31 mouse cellular contexts compared by ENCODE assay signal in the genomic region with DNA sequence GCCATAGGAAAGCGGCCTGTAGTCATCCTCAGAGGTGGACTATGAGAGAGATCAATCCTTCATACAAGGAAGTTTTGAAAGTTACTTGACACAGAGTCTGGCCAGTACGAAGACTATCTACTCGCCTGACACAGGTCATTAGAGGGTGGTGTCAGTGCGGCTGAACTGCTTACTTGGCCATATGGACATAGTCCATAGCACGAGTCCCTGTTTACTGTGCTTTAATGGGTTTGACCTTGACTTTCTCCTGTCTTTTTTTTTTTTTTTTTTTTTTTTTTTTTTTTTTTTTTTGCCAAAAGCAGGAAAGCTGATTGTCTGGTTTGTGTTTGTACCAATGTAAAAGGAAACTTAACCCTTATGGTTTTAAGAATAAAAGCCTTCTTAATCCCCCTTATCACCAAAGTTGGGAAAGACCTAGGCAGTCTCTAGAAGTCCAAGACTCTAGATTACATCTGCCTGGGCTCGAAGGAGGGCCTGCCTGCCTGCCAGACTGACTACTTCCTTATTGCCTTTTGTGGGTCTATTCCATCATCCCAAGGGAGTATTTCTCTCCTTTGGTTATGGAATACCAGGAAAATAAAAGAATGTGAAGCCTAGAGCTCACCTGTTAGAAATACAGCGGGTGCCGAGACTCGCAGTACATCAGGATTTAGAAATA. TPM values are rescaled to one million over a fixed set of nuclear protein-coding genes. Genes with fewer than 3 reads are reported as not detected.
DNase-seq lines count a peak whose midpoint lies in the region; ATAC-seq and TF ChIP-seq lines count a peak whose summit lies in the region.
"Had no signal": no experiment of that assay in that cellular context is flagged by ENCODE, and none has a peak within 500 bp of the region (broad histone marks: within the 10 kb centered on the region; RNA-seq: fewer than 3 reads in every experiment).

No protein-coding gene starts in this region.

- H3K4me2 ChIP-seq in liver, postnatal 0 days (ENCODE audit: low read depth, low read length), result no peak overlapping the region
- H3K4me2 ChIP-seq in liver, embryonic 11.5 days, result no peak overlapping the region
- no peak overlapping the region for H3K4me2 ChIP-seq in intestine, embryonic 16.5 days (ENCODE audit: low read depth, low read length)
- H3K4me2 ChIP-seq in stomach, postnatal 0 days (replicated peaks; ENCODE audit: low read depth), result no peak overlapping the region
- H3K4me2 ChIP-seq in hindbrain, embryonic 11.5 days (replicated peaks; ENCODE audit: low read depth, low read length), result no peak overlapping the region
- no peak overlapping the region for H3K4me2 ChIP-seq in hindbrain, postnatal 0 days (ENCODE audit: low read depth, low read length)
- H3K4me2 ChIP-seq: embryonic facial prominence, embryonic 12.5 days; embryonic facial prominence, embryonic 15.5 days; heart, embryonic 13.5 days; hindbrain, embryonic 12.5 days had no signal

- 66% methylated on average over 9 of the region's 9 CpGs for WGBS in liver, postnatal 0 days (ENCODE audit: insufficient replicate concordance)
- 74% methylated on average over 9 of the region's 9 CpGs for WGBS in liver, embryonic 11.5 days
- WGBS in intestine, embryonic 16.5 days, result 57% methylated on average over 9 of the region's 9 CpGs
- 63% methylated on average over 9 of the region's 9 CpGs for WGBS in stomach, postnatal 0 days
- 91% methylated on average over 9 of the region's 9 CpGs for WGBS in hindbrain, embryonic 11.5 days
- 94% methylated on average over 9 of the region's 9 CpGs for WGBS in hindbrain, postnatal 0 days

- no peak for ATAC-seq in liver, postnatal 0 days
- ATAC-seq in liver, embryonic 11.5 days (replicated peaks; ENCODE audit: low FRiP score), result no peak
- ATAC-seq in intestine, embryonic 16.5 days, result peak; percentile 69
- peak; percentile 55; the same call in 1 of the 2 replicates for ATAC-seq in stomach, postnatal 0 days (ENCODE audit: low FRiP score, low TSS enrichment)
- no peak for ATAC-seq in hindbrain, embryonic 11.5 days (ENCODE audit: low FRiP score)
- ATAC-seq in hindbrain, postnatal 0 days, result no peak
- ATAC-seq: CD4-positive, CD25-positive, alpha-beta regulatory T cell, adult 4 months; forebrain, embryonic 14.5 days; hindbrain, embryonic 16.5 days; inflammation-experienced regulatory T-cells, adult 6 months; Patski had no signal

- in situ Hi-C loops in ES-E14 (cut with MboI; ENCODE audit: low sequenced_read_pairs in 2 of 2, unreplicated experiment in 2 of 2), result no loop called here

- TF ChIP-seq EP300 in liver, postnatal 0 days (IDR thresholded peaks at IDR 0.05; ENCODE audit: low read depth), result no peak
- no peak for TF ChIP-seq EP300 in stomach, postnatal 0 days (optimal IDR thresholded peaks at IDR 0.05)

- no peak overlapping the region for H3K9ac ChIP-seq in liver, postnatal 0 days (replicated peaks)
- no peak overlapping the region for H3K9ac ChIP-seq in liver, embryonic 11.5 days (ENCODE audit: low read depth, low read length)
- H3K9ac ChIP-seq in ES-E14 (ENCODE audit: insufficient read depth, low read depth, low read length, poor library complexity, severe bottlenecking), result no peak overlapping the region
- H3K9ac ChIP-seq in intestine, embryonic 16.5 days (ENCODE audit: low read depth, low read length), result no peak overlapping the region
- no peak overlapping the region for H3K9ac ChIP-seq in stomach, postnatal 0 days (ENCODE audit: low read length)
- no peak overlapping the region for H3K9ac ChIP-seq in hindbrain, embryonic 11.5 days (ENCODE audit: low read depth, low read length)
- H3K9ac ChIP-seq in hindbrain, postnatal 0 days (replicated peaks; ENCODE audit: low read length), result no peak overlapping the region
- H3K9ac ChIP-seq: embryonic facial prominence, embryonic 12.5 days; embryonic facial prominence, embryonic 15.5 days; heart, embryonic 13.5 days; hindbrain, embryonic 12.5 days had no signal

- no peaks in the 10 kb centered on the region for H3K27me3 ChIP-seq in liver, postnatal 0 days (ENCODE audit: insufficient read depth, low read length)
- no peaks in the 10 kb centered on the region for H3K27me3 ChIP-seq in liver, embryonic 11.5 days (replicated peaks; ENCODE audit: control insufficient read depth, insufficient read depth, low read length)
- H3K27me3 ChIP-seq in intestine, embryonic 16.5 days (replicated peaks; ENCODE audit: control insufficient read depth, insufficient read depth, low read length), result no peaks in the 10 kb centered on the region
- no peaks in the 10 kb centered on the region for H3K27me3 ChIP-seq in stomach, postnatal 0 days (ENCODE audit: control insufficient read depth, insufficient read depth, low read length)
- H3K27me3 ChIP-seq in hindbrain, embryonic 11.5 days (ENCODE audit: control insufficient read depth, insufficient read depth, low read length), result no peaks in the 10 kb centered on the region
- H3K27me3 ChIP-seq in hindbrain, postnatal 0 days (ENCODE audit: insufficient read depth, low read length), result no peaks in the 10 kb centered on the region
- H3K27me3 ChIP-seq: embryonic facial prominence, embryonic 12.5 days; embryonic facial prominence, embryonic 15.5 days; heart, embryonic 13.5 days; hindbrain, embryonic 12.5 days; Patski had no signal

- DNase-seq in liver, postnatal 0 days, result no peak
- DNase-seq in liver, embryonic 11.5 days (ENCODE audit: low spot score), result no peak
- DNase-seq in ES-E14 (ENCODE audit: low read depth, low spot score), result no peak
- no peak for DNase-seq in stomach, postnatal 0 days (ENCODE audit: low spot score)
- DNase-seq in hindbrain, embryonic 11.5 days (ENCODE audit: low spot score), result no peak
- no peak for DNase-seq in hindbrain, postnatal 0 days (ENCODE audit: low spot score)
- DNase-seq: adrenal gland, postnatal 10 days; adrenal gland, postnatal 36 days; cerebellum, adult 18-20 months; cerebellum, adult 9-11 months; cerebellum, postnatal 25 days; gastrocnemius, postnatal 10 days; gastrocnemius, postnatal 36 days; heart, adult 2 months; heart, postnatal 14 days; heart, postnatal 4 days had no signal

- H3K4me3 ChIP-seq in liver, postnatal 0 days (ENCODE audit: low read depth, low read length), result no peak overlapping the region
- no peak overlapping the region for H3K4me3 ChIP-seq in liver, embryonic 11.5 days (ENCODE audit: low read depth, low read length)
- H3K4me3 ChIP-seq in ES-E14 (ENCODE audit: insufficient read depth in 1 of 2, low read depth in 1 of 2, low read length in 2 of 2, poor library complexity in 1 of 2, severe bottlenecking in 1 of 2), result no peak overlapping the region
- no peak overlapping the region for H3K4me3 ChIP-seq in intestine, embryonic 16.5 days (ENCODE audit: low read length)
- H3K4me3 ChIP-seq in stomach, postnatal 0 days (ENCODE audit: low read depth, low read length), result no peak overlapping the region
- H3K4me3 ChIP-seq in hindbrain, embryonic 11.5 days (ENCODE audit: low read depth, low read length), result no peak overlapping the region
- no peak overlapping the region for H3K4me3 ChIP-seq in hindbrain, postnatal 0 days (ENCODE audit: low read length)
- H3K4me3 ChIP-seq: embryonic facial prominence, embryonic 12.5 days; embryonic facial prominence, embryonic 15.5 days; heart, adult 2 months; heart, embryonic 10.5 days; heart, embryonic 13.5 days; hindbrain, embryonic 12.5 days had no signal

- TF ChIP-seq CTCF in liver, postnatal 0 days (IDR thresholded peaks at IDR 0.05; ENCODE audit: low read depth), result no peak
- no peak for TF ChIP-seq CTCF in stomach, postnatal 0 days (IDR thresholded peaks at IDR 0.05; ENCODE audit: low read depth)
- no peak for TF ChIP-seq CTCF in hindbrain, postnatal 0 days (IDR thresholded peaks at IDR 0.05; ENCODE audit: low read depth)

- peak overlapping the region; percentile 2; the same call in 1 of the 2 replicates for H3K27ac ChIP-seq in liver, postnatal 0 days (ENCODE audit: low read depth)
- no peak overlapping the region for H3K27ac ChIP-seq in liver, embryonic 11.5 days (ENCODE audit: low read depth, low read length)
- H3K27ac ChIP-seq in ES-E14 (ENCODE audit: insufficient read depth, low read depth, low read length, poor library complexity, severe bottlenecking), result no peak overlapping the region
- peak overlapping the region; percentile 75; the same call in 1 of the 2 replicates for H3K27ac ChIP-seq in intestine, embryonic 16.5 days (ENCODE audit: low read length)
- H3K27ac ChIP-seq in stomach, postnatal 0 days (replicated peaks), result peak overlapping the region; percentile 30; the same call in 1 of the 2 replicates
- H3K27ac ChIP-seq in hindbrain, embryonic 11.5 days (ENCODE audit: low read depth, low read length), result no peak overlapping the region
- H3K27ac ChIP-seq in hindbrain, postnatal 0 days, result no peak overlapping the region
- H3K27ac ChIP-seq: embryonic facial prominence, embryonic 12.5 days; embryonic facial prominence, embryonic 15.5 days; heart, adult 2 months; heart, embryonic 10.5 days; heart, embryonic 13.5 days; hindbrain, embryonic 12.5 days had no signal

- no peaks in the 10 kb centered on the region for H3K36me3 ChIP-seq in liver, postnatal 0 days (replicated peaks; ENCODE audit: insufficient read depth, low read length)
- H3K36me3 ChIP-seq in liver, embryonic 11.5 days (ENCODE audit: control insufficient read depth, insufficient read depth, low read length), result no peaks in the 10 kb centered on the region
- H3K36me3 ChIP-seq in ES-E14 (ENCODE audit: control insufficient read depth, insufficient read depth, low read length, poor library complexity, severe bottlenecking), result no peaks in the 10 kb centered on the region
- H3K36me3 ChIP-seq in intestine, embryonic 16.5 days (ENCODE audit: control insufficient read depth, insufficient read depth, low read length), result no peaks in the 10 kb centered on the region
- no peaks in the 10 kb centered on the region for H3K36me3 ChIP-seq in stomach, postnatal 0 days (ENCODE audit: control insufficient read depth, insufficient read depth, low read length)
- no peaks in the 10 kb centered on the region for H3K36me3 ChIP-seq in hindbrain, embryonic 11.5 days (ENCODE audit: control insufficient read depth, insufficient read depth, low read length)
- no peaks in the 10 kb centered on the region; the same call in 1 of the 2 replicates for H3K36me3 ChIP-seq in hindbrain, postnatal 0 days (ENCODE audit: insufficient read depth, low read length)
- H3K36me3 ChIP-seq: embryonic facial prominence, embryonic 12.5 days; embryonic facial prominence, embryonic 15.5 days; hindbrain, embryonic 12.5 days had no signal

- H3K9me3 ChIP-seq in liver, postnatal 0 days (ENCODE audit: low read length), result no peaks in the 10 kb centered on the region
- H3K9me3 ChIP-seq in liver, embryonic 11.5 days (ENCODE audit: control insufficient read depth, low read length), result no peaks in the 10 kb centered on the region
- no peaks in the 10 kb centered on the region for H3K9me3 ChIP-seq in ES-E14 (ENCODE audit: control insufficient read depth, insufficient read depth, low read depth, low read length)
- no peaks in the 10 kb centered on the region for H3K9me3 ChIP-seq in intestine, embryonic 16.5 days (ENCODE audit: control insufficient read depth, low read length)
- H3K9me3 ChIP-seq in stomach, postnatal 0 days (ENCODE audit: control insufficient read depth, low read length), result no peaks in the 10 kb centered on the region
- no peaks in the 10 kb centered on the region for H3K9me3 ChIP-seq in hindbrain, embryonic 11.5 days (ENCODE audit: control insufficient read depth, low read length)
- H3K9me3 ChIP-seq in hindbrain, postnatal 0 days (ENCODE audit: low read length), result no peaks in the 10 kb centered on the region
- H3K9me3 ChIP-seq: embryonic facial prominence, embryonic 12.5 days; embryonic facial prominence, embryonic 15.5 days; G1E; heart, embryonic 10.5 days; heart, embryonic 13.5 days; hindbrain, embryonic 12.5 days had no signal

- H3K4me1 ChIP-seq in liver, postnatal 0 days (ENCODE audit: insufficient read depth), result peaks cover 33% of the 10 kb centered on the region
- H3K4me1 ChIP-seq in liver, embryonic 11.5 days (replicated peaks; ENCODE audit: control insufficient read depth, insufficient read depth, low read length), result peaks cover 8% of the 10 kb centered on the region
- H3K4me1 ChIP-seq in ES-E14 (ENCODE audit: control insufficient read depth in 2 of 2, insufficient read depth in 2 of 2, low read length in 2 of 2, poor library complexity in 1 of 2), result 0 out of 4 replicates have a peak, but pooled peaks cover 0 to 2% of the 10 kb centered on the region in 2 experiments
- peaks cover 7% of the 10 kb centered on the region for H3K4me1 ChIP-seq in intestine, embryonic 16.5 days (ENCODE audit: control insufficient read depth, insufficient read depth, low read length)
- H3K4me1 ChIP-seq in stomach, postnatal 0 days (replicated peaks; ENCODE audit: control insufficient read depth, insufficient read depth), result no peaks in the 10 kb centered on the region; the same call in 1 of the 2 replicates
- H3K4me1 ChIP-seq in hindbrain, embryonic 11.5 days (replicated peaks; ENCODE audit: control insufficient read depth, insufficient read depth, low read length), result no peaks in the 10 kb centered on the region
- no peaks in the 10 kb centered on the region for H3K4me1 ChIP-seq in hindbrain, postnatal 0 days (ENCODE audit: insufficient read depth, low read length)
- H3K4me1 ChIP-seq: embryonic facial prominence, embryonic 12.5 days; embryonic facial prominence, embryonic 15.5 days had no signal

RNA-seq across cellular contexts. Expression of gene Slc31a1, which starts 19.3 kb away (rescaled TPM):
- 50.9 and 54.3 TPM in 2 replicates for polyA plus RNA-seq in liver, postnatal 0 days (2015; fragmentation: Nextera tagmentation; extraction: Ambion mirVana)
- polyA plus RNA-seq in liver, embryonic 11.5 days (2014; fragmentation: Nextera tagmentation; extraction: Ambion mirVana), result 48.6 and 56.8 TPM in 2 replicates
- total RNA-seq in ES-E14 (2012; rRNA removed), result 27.9 and 30.7 TPM in 2 replicates
- 127 and 149 TPM in 2 replicates for polyA plus RNA-seq in intestine, embryonic 16.5 days (2015; fragmentation: Nextera tagmentation; extraction: Ambion mirVana)
- polyA plus RNA-seq in stomach, postnatal 0 days (2015; fragmentation: Nextera tagmentation; extraction: Ambion mirVana), result 51.4 and 55.0 TPM in 2 replicates
- 45.0 and 49.8 TPM in 2 replicates for polyA plus RNA-seq in hindbrain, embryonic 11.5 days (2014; fragmentation: Nextera tagmentation; extraction: Ambion mirVana)
- total RNA-seq in hindbrain, postnatal 0 days (2014; rRNA removed), result 17.3 and 20.8 TPM in 2 replicates
- polyA plus RNA-seq in hindbrain, postnatal 0 days (2015; fragmentation: Nextera tagmentation; extraction: Ambion mirVana), result 45.3 and 46.3 TPM in 2 replicates

RNA-seq across cellular contexts. Expression of gene Fkbp15, which starts 19.5 kb away (rescaled TPM):
- 11.7 and 13.3 TPM in 2 replicates for polyA plus RNA-seq in liver, postnatal 0 days (2015; fragmentation: Nextera tagmentation; extraction: Ambion mirVana)
- polyA plus RNA-seq in liver, embryonic 11.5 days (2014; fragmentation: Nextera tagmentation; extraction: Ambion mirVana), result 26.9 and 29.9 TPM in 2 replicates
- total RNA-seq in ES-E14 (2012; rRNA removed), result 20.3 and 20.7 TPM in 2 replicates
- polyA plus RNA-seq in intestine, embryonic 16.5 days (2015; fragmentation: Nextera tagmentation; extraction: Ambion mirVana), result 24.3 and 27.9 TPM in 2 replicates
- polyA plus RNA-seq in stomach, postnatal 0 days (2015; fragmentation: Nextera tagmentation; extraction: Ambion mirVana), result 15.0 and 16.2 TPM in 2 replicates
- 21.2 and 22.8 TPM in 2 replicates for polyA plus RNA-seq in hindbrain, embryonic 11.5 days (2014; fragmentation: Nextera tagmentation; extraction: Ambion mirVana)
- total RNA-seq in hindbrain, postnatal 0 days (2014; rRNA removed), result 38.3 and 43.0 TPM in 2 replicates
- 22.6 and 23.7 TPM in 2 replicates for polyA plus RNA-seq in hindbrain, postnatal 0 days (2015; fragmentation: Nextera tagmentation; extraction: Ambion mirVana)

RNA-seq across cellular contexts. Expression of gene Cdc26, which starts 28.6 kb away (rescaled TPM):
- 45.5 and 50.7 TPM in 2 replicates for polyA plus RNA-seq in liver, postnatal 0 days (2015; fragmentation: Nextera tagmentation; extraction: Ambion mirVana)
- 155 and 156 TPM in 2 replicates for polyA plus RNA-seq in liver, embryonic 11.5 days (2014; fragmentation: Nextera tagmentation; extraction: Ambion mirVana)
- 39.0 and 69.1 TPM in 2 replicates for total RNA-seq in ES-E14 (2012; rRNA removed)
- 106 and 122 TPM in 2 replicates for polyA plus RNA-seq in intestine, embryonic 16.5 days (2015; fragmentation: Nextera tagmentation; extraction: Ambion mirVana)
- polyA plus RNA-seq in stomach, postnatal 0 days (2015; fragmentation: Nextera tagmentation; extraction: Ambion mirVana), result 83.6 and 91.5 TPM in 2 replicates
- polyA plus RNA-seq in hindbrain, embryonic 11.5 days (2014; fragmentation: Nextera tagmentation; extraction: Ambion mirVana), result 177 and 178 TPM in 2 replicates
- 24.7 and 30.1 TPM in 2 replicates for total RNA-seq in hindbrain, postnatal 0 days (2014; rRNA removed)
- 75.2 and 78.3 TPM in 2 replicates for polyA plus RNA-seq in hindbrain, postnatal 0 days (2015; fragmentation: Nextera tagmentation; extraction: Ambion mirVana)

RNA-seq across cellular contexts. Expression of gene Prpf4, which starts 28.7 kb away (rescaled TPM):
- 5.5 and 6.2 TPM in 2 replicates for polyA plus RNA-seq in liver, postnatal 0 days (2015; fragmentation: Nextera tagmentation; extraction: Ambion mirVana)
- 30.7 and 30.8 TPM in 2 replicates for polyA plus RNA-seq in liver, embryonic 11.5 days (2014; fragmentation: Nextera tagmentation; extraction: Ambion mirVana)
- 27.6 and 32.6 TPM in 2 replicates for total RNA-seq in ES-E14 (2012; rRNA removed)
- 14.3 and 15.9 TPM in 2 replicates for polyA plus RNA-seq in intestine, embryonic 16.5 days (2015; fragmentation: Nextera tagmentation; extraction: Ambion mirVana)
- 7.5 and 7.6 TPM in 2 replicates for polyA plus RNA-seq in stomach, postnatal 0 days (2015; fragmentation: Nextera tagmentation; extraction: Ambion mirVana)
- 25.5 and 28.1 TPM in 2 replicates for polyA plus RNA-seq in hindbrain, embryonic 11.5 days (2014; fragmentation: Nextera tagmentation; extraction: Ambion mirVana)
- 14.3 and 19.6 TPM in 2 replicates for total RNA-seq in hindbrain, postnatal 0 days (2014; rRNA removed)
- 12.2 and 13.8 TPM in 2 replicates for polyA plus RNA-seq in hindbrain, postnatal 0 days (2015; fragmentation: Nextera tagmentation; extraction: Ambion mirVana)

RNA-seq across cellular contexts. Expression of gene Rnf183, which starts 55.2 kb away (rescaled TPM):
- not detected in 2 replicates for polyA plus RNA-seq in liver, postnatal 0 days (2015; fragmentation: Nextera tagmentation; extraction: Ambion mirVana)
- polyA plus RNA-seq in liver, embryonic 11.5 days (2014; fragmentation: Nextera tagmentation; extraction: Ambion mirVana), result not detected in 2 replicates
- total RNA-seq in ES-E14 (2012; rRNA removed), result 0.89 TPM in 1 of 2 replicates, not detected in the other
- not detected in 2 replicates for polyA plus RNA-seq in intestine, embryonic 16.5 days (2015; fragmentation: Nextera tagmentation; extraction: Ambion mirVana)
- 0.23 and 0.24 TPM in 2 replicates for polyA plus RNA-seq in stomach, postnatal 0 days (2015; fragmentation: Nextera tagmentation; extraction: Ambion mirVana)
- not detected in 2 replicates for polyA plus RNA-seq in hindbrain, embryonic 11.5 days (2014; fragmentation: Nextera tagmentation; extraction: Ambion mirVana)
- total RNA-seq in hindbrain, postnatal 0 days (2014; rRNA removed), result 0.93 and 3.4 TPM in 2 replicates
- 0.14 TPM in 1 of 2 replicates, not detected in the other for polyA plus RNA-seq in hindbrain, postnatal 0 days (2015; fragmentation: Nextera tagmentation; extraction: Ambion mirVana)
- total RNA-seq: adrenal gland, postnatal 10 days; common myeloid progenitor, adult 5-6 weeks; G1E; gastrocnemius, postnatal 10 days; gastrocnemius, postnatal 36 days; granulocyte monocyte progenitor cell, adult 5-6 weeks; heart, adult 2 months; heart, postnatal 14 days; heart, postnatal 4 days had no signal
- polyA plus RNA-seq: embryonic facial prominence, embryonic 12.5 days; forebrain, embryonic 11.5 days; forebrain, embryonic 14.5 days; G1E; heart, adult 2 months; heart, embryonic 10.5 days; heart, embryonic 13.5 days; hindbrain, embryonic 12.5 days; inflammation-experienced regulatory T-cells, adult 6 months had no signal

Comparison
In these comparisons a context has a peak if more than half of its experiments do, and no peak if none do; other contexts are left out.
1. H3K27ac ChIP-seq: peak in liver, postnatal 0 days (single experiment), intestine, embryonic 16.5 days (single experiment) and stomach, postnatal 0 days (single experiment); none in liver, embryonic 11.5 days (single experiment), ES-E14 (single experiment), hindbrain, embryonic 11.5 days (single experiment) and hindbrain, postnatal 0 days (single experiment).
2. ATAC-seq: peak in intestine, embryonic 16.5 days (single experiment) and stomach, postnatal 0 days (single experiment); none in liver, postnatal 0 days (single experiment), liver, embryonic 11.5 days (single experiment), hindbrain, embryonic 11.5 days (single experiment) and hindbrain, postnatal 0 days (single experiment).